8 mouse cellular contexts compared by ENCODE assay signal in genomic region chr8:83442243-83443051, GRCm38 (mm10). TPM values are rescaled to one million over a fixed set of nuclear protein-coding genes. Genes with fewer than 3 reads are reported as not detected.
A peak's percentile ranks its signal among the peaks of the same experiment; 100 is the strongest.
DNase-seq lines count a peak whose midpoint lies in the region; ATAC-seq and TF ChIP-seq lines count a peak whose summit lies in the region.

No protein-coding gene starts in this region.

- H3K27ac ChIP-seq in embryonic facial prominence, embryonic 14.5 days (replicated peaks; ENCODE audit: low read depth, low read length), result peak overlapping the region; percentile 92
- H3K27ac ChIP-seq in heart, adult 2 months, result peak overlapping the region; percentile 75
- peak overlapping the region; percentile 87 for H3K27ac ChIP-seq in limb, embryonic 13.5 days
- peak overlapping the region; percentile 93 for H3K27ac ChIP-seq in midbrain, embryonic 16.5 days (ENCODE audit: low read length)

- H3K36me3 ChIP-seq in embryonic facial prominence, embryonic 14.5 days (ENCODE audit: control insufficient read depth, insufficient read depth, low read length), result peaks cover 5% of the 10 kb centered on the region; the same call in 1 of the 2 replicates
- no peaks in the 10 kb centered on the region; the same call in 1 of the 2 replicates for H3K36me3 ChIP-seq in heart, adult 2 months (ENCODE audit: control insufficient read depth, insufficient read depth, low read length)
- H3K36me3 ChIP-seq in limb, embryonic 13.5 days, result peaks cover 7% of the 10 kb centered on the region
- H3K36me3 ChIP-seq in midbrain, embryonic 16.5 days (ENCODE audit: control insufficient read depth, insufficient read depth, low read length), result 0 out of 2 replicates have a peak, but pooled peaks cover 3% of the 10 kb centered on the region

- DNase-seq in 3T3-L1 (ENCODE audit: low read depth, low spot score), result peak; percentile 99
- DNase-seq in adrenal gland, postnatal 4 days (ENCODE audit: low spot score in 2 of 2), result peak; percentile 93 to 98
- DNase-seq in embryonic facial prominence, embryonic 14.5 days (ENCODE audit: low spot score), result peak; percentile 100
- peak; percentile 96 to 98 for DNase-seq in heart, adult 2 months
- peak; percentile 96 for DNase-seq in kidney, adult 8-10 months
- peak; percentile 92 to 98 for DNase-seq in spleen, postnatal 10 days (ENCODE audit: low spot score in 2 of 2)

- H3K4me2 ChIP-seq in embryonic facial prominence, embryonic 14.5 days (ENCODE audit: low read depth, low read length), result peak overlapping the region; percentile 70
- peak overlapping the region; percentile 78 for H3K4me2 ChIP-seq in limb, embryonic 13.5 days (replicated peaks)
- peak overlapping the region; percentile 83 for H3K4me2 ChIP-seq in midbrain, embryonic 16.5 days (ENCODE audit: low read length)

- TF ChIP-seq CTCF in heart, adult 2 months (IDR thresholded peaks at IDR 0.05), result no peak

- TF ChIP-seq POLR2A in heart, adult 2 months (IDR thresholded peaks at IDR 0.05; ENCODE audit: insufficient read depth, low read depth, low read length), result peak; percentile 68

- peak; percentile 100 for ATAC-seq in embryonic facial prominence, embryonic 14.5 days (ENCODE audit: low read depth)
- ATAC-seq in limb, embryonic 13.5 days (ENCODE audit: low FRiP score, low read depth), result peak; percentile 100
- ATAC-seq in midbrain, embryonic 16.5 days, result peak; percentile 100

- no peaks in the 10 kb centered on the region; the same call in 1 of the 2 replicates for H3K79me2 ChIP-seq in heart, adult 2 months (replicated peaks; ENCODE audit: control insufficient read depth, insufficient read depth, low read length)

- H3K27me3 ChIP-seq in embryonic facial prominence, embryonic 14.5 days (replicated peaks; ENCODE audit: control insufficient read depth, insufficient read depth, low read length), result no peaks in the 10 kb centered on the region
- no peaks in the 10 kb centered on the region for H3K27me3 ChIP-seq in heart, adult 2 months (ENCODE audit: control insufficient read depth, insufficient read depth, low read length)
- no peaks in the 10 kb centered on the region for H3K27me3 ChIP-seq in limb, embryonic 13.5 days
- no peaks in the 10 kb centered on the region for H3K27me3 ChIP-seq in midbrain, embryonic 16.5 days (ENCODE audit: control insufficient read depth, insufficient read depth, low read depth, low read length)

- peaks cover 10% of the 10 kb centered on the region for H3K4me1 ChIP-seq in embryonic facial prominence, embryonic 14.5 days (ENCODE audit: control insufficient read depth, insufficient read depth, low read length)
- H3K4me1 ChIP-seq in heart, adult 2 months (ENCODE audit: control insufficient read depth, insufficient read depth, low read length), result no peaks in the 10 kb centered on the region
- H3K4me1 ChIP-seq in limb, embryonic 13.5 days, result peaks cover 17% of the 10 kb centered on the region
- H3K4me1 ChIP-seq in midbrain, embryonic 16.5 days (ENCODE audit: control insufficient read depth, insufficient read depth, low read length), result peaks cover 21% of the 10 kb centered on the region

- peak overlapping the region; percentile 89 for H3K4me3 ChIP-seq in embryonic facial prominence, embryonic 14.5 days (ENCODE audit: low read depth, low read length)
- H3K4me3 ChIP-seq in heart, adult 2 months, result peak overlapping the region; percentile 84
- H3K4me3 ChIP-seq in limb, embryonic 13.5 days, result peak overlapping the region; percentile 82
- H3K4me3 ChIP-seq in midbrain, embryonic 16.5 days (ENCODE audit: low read depth, low read length), result peak overlapping the region; percentile 86

- WGBS in embryonic facial prominence, embryonic 14.5 days, result under 1% methylated on average over 51 of the region's 64 CpGs
- WGBS in heart, adult 2 months, result under 1% methylated on average over 64 of the region's 64 CpGs
- 1% methylated on average over 64 of the region's 64 CpGs for WGBS in limb, embryonic 13.5 days
- WGBS in midbrain, embryonic 16.5 days, result under 1% methylated on average over 62 of the region's 64 CpGs

- intact Hi-C loops in heart, adult 2 months (cut with DNase I), result loop anchor here (2.0 to 10.0 kb wide), 2 partner anchors 110 to 162 kb away; partner anchors contain the start of genes Dnajb1, Elmod2 and Tecr

- H3K9me3 ChIP-seq in embryonic facial prominence, embryonic 14.5 days (ENCODE audit: control insufficient read depth, low read length), result no peaks in the 10 kb centered on the region
- H3K9me3 ChIP-seq in limb, embryonic 13.5 days, result no peaks in the 10 kb centered on the region
- 0 out of 2 replicates have a peak, but pooled peaks cover 2% of the 10 kb centered on the region for H3K9me3 ChIP-seq in midbrain, embryonic 16.5 days (replicated peaks; ENCODE audit: control insufficient read depth, low read length, poor library complexity, severe bottlenecking)

- no peak for TF ChIP-seq EP300 in heart, adult 2 months (IDR thresholded peaks at IDR 0.05; ENCODE audit: insufficient read depth, low read depth, low read length)

- H3K9ac ChIP-seq in embryonic facial prominence, embryonic 14.5 days (ENCODE audit: low read depth, low read length), result peak overlapping the region; percentile 94
- peak overlapping the region; percentile 87 for H3K9ac ChIP-seq in heart, adult 2 months (ENCODE audit: low read depth, low read length)
- H3K9ac ChIP-seq in limb, embryonic 13.5 days, result peak overlapping the region; percentile 94
- H3K9ac ChIP-seq in midbrain, embryonic 16.5 days (ENCODE audit: low read depth, low read length), result peak overlapping the region; percentile 94

RNA-seq across cellular contexts. Expression of gene Scoc, which starts 15.7 kb away (rescaled TPM):
- total RNA-seq in adrenal gland, postnatal 4 days (2021), result 10 to 100 TPM; 65.5 to 68.8 TPM
- polyA plus RNA-seq in embryonic facial prominence, embryonic 14.5 days (2014; fragmentation: Nextera tagmentation; extraction: Ambion mirVana), result 119 and 129 TPM in 2 replicates
- total RNA-seq in heart, adult 2 months (2021), result 10 to 100 TPM; 52.3 TPM
- polyA plus RNA-seq in heart, adult 2 months (2012; rRNA removed), result 14.0 and 25.9 TPM in 2 replicates
- polyA plus RNA-seq in limb, embryonic 13.5 days (2015; fragmentation: Nextera tagmentation; extraction: Ambion mirVana), result 121 and 135 TPM in 2 replicates
- polyA plus RNA-seq in midbrain, embryonic 16.5 days (2015; fragmentation: Nextera tagmentation; extraction: Ambion mirVana), result 327 and 361 TPM in 2 replicates

RNA-seq across cellular contexts. Expression of gene Clgn, which starts 52.8 kb away (rescaled TPM):
- total RNA-seq in adrenal gland, postnatal 4 days (2021), result under 1 TPM; 0.54 to 0.98 TPM
- 4.1 TPM in 2 replicates for polyA plus RNA-seq in embryonic facial prominence, embryonic 14.5 days (2014; fragmentation: Nextera tagmentation; extraction: Ambion mirVana)
- total RNA-seq in heart, adult 2 months (2021), result not detected
- 0.08 and 0.12 TPM in 2 replicates for polyA plus RNA-seq in heart, adult 2 months (2012; rRNA removed)
- polyA plus RNA-seq in limb, embryonic 13.5 days (2015; fragmentation: Nextera tagmentation; extraction: Ambion mirVana), result 1.5 and 1.7 TPM in 2 replicates
- polyA plus RNA-seq in midbrain, embryonic 16.5 days (2015; fragmentation: Nextera tagmentation; extraction: Ambion mirVana), result 11.5 and 12.6 TPM in 2 replicates

Comparison
In these comparisons a context has a peak if more than half of its experiments do, and no peak if none do; other contexts are left out.
1. Peak in every context shown above with its lines: DNase-seq, ATAC-seq, H3K4me3 ChIP-seq and H3K27ac ChIP-seq.